ENCODE assay signal across 8 mouse cellular contexts in the genomic region with DNA sequence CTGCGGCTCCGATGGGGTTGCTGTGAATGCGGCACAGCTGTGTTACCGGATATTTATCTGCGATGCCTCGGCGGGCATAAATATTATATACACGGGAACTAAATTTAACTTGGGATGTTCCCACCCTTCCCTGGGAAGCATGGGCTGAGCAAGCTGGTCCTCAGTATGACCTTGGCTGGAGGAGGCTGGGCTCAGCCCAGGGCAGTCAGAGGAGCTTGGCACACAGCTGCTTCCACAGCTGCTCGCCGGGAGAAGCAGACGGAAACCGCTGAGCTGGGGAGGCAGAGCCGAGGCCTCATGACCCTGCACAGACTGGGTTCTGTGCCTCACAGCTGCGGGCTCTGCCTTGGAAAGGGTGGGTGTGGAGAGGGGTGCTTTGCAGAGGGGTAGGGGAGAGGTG. TPM values are rescaled to one million over a fixed set of nuclear protein-coding genes. Genes with fewer than 3 reads are reported as not detected.
A peak's percentile ranks its signal among the peaks of the same experiment; 100 is the strongest.
DNase-seq lines count a peak whose midpoint lies in the region; ATAC-seq lines count a peak whose summit lies in the region.

No protein-coding gene starts in this region.

- H3K9ac ChIP-seq in neural tube, embryonic 11.5 days (ENCODE audit: low read length), result no peak overlapping the region
- no peak overlapping the region for H3K9ac ChIP-seq in neural tube, embryonic 15.5 days (replicated peaks)
- H3K9ac ChIP-seq in intestine, embryonic 15.5 days, result no peak overlapping the region
- H3K9ac ChIP-seq in stomach, embryonic 15.5 days, result no peak overlapping the region

- no peak overlapping the region for H3K4me3 ChIP-seq in neural tube, embryonic 11.5 days (ENCODE audit: low read depth, low read length)
- no peak overlapping the region for H3K4me3 ChIP-seq in neural tube, embryonic 15.5 days (replicated peaks)
- no peak overlapping the region for H3K4me3 ChIP-seq in intestine, embryonic 15.5 days (replicated peaks)
- H3K4me3 ChIP-seq in stomach, embryonic 15.5 days (replicated peaks), result no peak overlapping the region

- H3K4me1 ChIP-seq in neural tube, embryonic 11.5 days (ENCODE audit: control insufficient read depth, insufficient read depth, low read length), result 0 out of 2 replicates have a peak, but pooled peaks cover 3% of the 10 kb centered on the region
- peaks cover 18% of the 10 kb centered on the region for H3K4me1 ChIP-seq in neural tube, embryonic 15.5 days
- peaks cover 15% of the 10 kb centered on the region; the same call in 1 of the 2 replicates for H3K4me1 ChIP-seq in intestine, embryonic 15.5 days (replicated peaks)
- peaks cover 6% of the 10 kb centered on the region; the same call in 1 of the 2 replicates for H3K4me1 ChIP-seq in stomach, embryonic 15.5 days

- H3K9me3 ChIP-seq in neural tube, embryonic 11.5 days (ENCODE audit: control insufficient read depth, low read length), result no peaks in the 10 kb centered on the region
- H3K9me3 ChIP-seq in neural tube, embryonic 15.5 days (replicated peaks), result no peaks in the 10 kb centered on the region
- H3K9me3 ChIP-seq in intestine, embryonic 15.5 days, result no peaks in the 10 kb centered on the region
- no peaks in the 10 kb centered on the region for H3K9me3 ChIP-seq in stomach, embryonic 15.5 days

- no peak for ATAC-seq in neural tube, embryonic 11.5 days (ENCODE audit: insufficient read depth, low FRiP score, low TSS enrichment)
- no peak; the same call in 1 of the 2 replicates for ATAC-seq in neural tube, embryonic 15.5 days (ENCODE audit: low FRiP score)
- peak; percentile 78 for ATAC-seq in intestine, embryonic 15.5 days
- ATAC-seq in stomach, embryonic 15.5 days (ENCODE audit: insufficient read depth, low FRiP score, low read depth), result no peak
- ATAC-seq in activated CD4-positive, CD25-positive, alpha-beta regulatory T cell, adult 4 months, result no peak

- 68% methylated on average over 14 of the region's 14 CpGs for WGBS in neural tube, embryonic 11.5 days
- 54% methylated on average over 14 of the region's 14 CpGs for WGBS in neural tube, embryonic 15.5 days
- WGBS in intestine, embryonic 15.5 days, result 38% methylated on average over 14 of the region's 14 CpGs
- WGBS in stomach, embryonic 15.5 days, result 37% methylated on average over 14 of the region's 14 CpGs

- DNase-seq in embryo, embryonic 11 days, result peak; percentile 23
- DNase-seq in embryo, embryonic 10 days (ENCODE audit: low spot score), result no peak
- DNase-seq in neural tube, embryonic 11.5 days (ENCODE audit: low spot score), result peak; percentile 21
- DNase-seq in retina, postnatal 1 day, result no peak

- no peak overlapping the region for H3K4me2 ChIP-seq in neural tube, embryonic 11.5 days (ENCODE audit: low read depth)
- no peak overlapping the region for H3K4me2 ChIP-seq in neural tube, embryonic 15.5 days
- H3K4me2 ChIP-seq in intestine, embryonic 15.5 days (replicated peaks), result 0 out of 2 replicates have a peak overlapping the region, but pooled peaks have one; percentile 2
- H3K4me2 ChIP-seq in stomach, embryonic 15.5 days, result 0 out of 2 replicates have a peak overlapping the region, but pooled peaks have one; percentile 2

- no peaks in the 10 kb centered on the region for H3K36me3 ChIP-seq in neural tube, embryonic 11.5 days (ENCODE audit: control insufficient read depth, insufficient read depth, low read length)
- no peaks in the 10 kb centered on the region for H3K36me3 ChIP-seq in neural tube, embryonic 15.5 days
- H3K36me3 ChIP-seq in intestine, embryonic 15.5 days, result no peaks in the 10 kb centered on the region
- no peaks in the 10 kb centered on the region for H3K36me3 ChIP-seq in stomach, embryonic 15.5 days

- no peak overlapping the region for H3K27ac ChIP-seq in neural tube, embryonic 11.5 days (ENCODE audit: low read depth, low read length)
- H3K27ac ChIP-seq in neural tube, embryonic 15.5 days (replicated peaks), result no peak overlapping the region
- H3K27ac ChIP-seq in intestine, embryonic 15.5 days, result peak overlapping the region; percentile 52; the same call in 1 of the 2 replicates
- H3K27ac ChIP-seq in stomach, embryonic 15.5 days, result no peak overlapping the region

- no peaks in the 10 kb centered on the region for H3K27me3 ChIP-seq in neural tube, embryonic 11.5 days (ENCODE audit: control insufficient read depth, insufficient read depth, low read length)
- H3K27me3 ChIP-seq in neural tube, embryonic 15.5 days (replicated peaks), result 0 out of 2 replicates have a peak, but pooled peaks cover 4% of the 10 kb centered on the region
- H3K27me3 ChIP-seq in intestine, embryonic 15.5 days (replicated peaks), result no peaks in the 10 kb centered on the region
- H3K27me3 ChIP-seq in stomach, embryonic 15.5 days (replicated peaks), result no peaks in the 10 kb centered on the region

RNA-seq across cellular contexts. Expression of a gene that starts 59.8 kb away (rescaled TPM):
- 60.3 and 65.0 TPM in 2 replicates for polyA plus RNA-seq in neural tube, embryonic 11.5 days (2014; fragmentation: Nextera tagmentation; extraction: Ambion mirVana)
- polyA plus RNA-seq in neural tube, embryonic 15.5 days (2015; fragmentation: Nextera tagmentation; extraction: Ambion mirVana), result 17.7 and 43.8 TPM in 2 replicates
- polyA plus RNA-seq in intestine, embryonic 15.5 days (2015; fragmentation: Nextera tagmentation; extraction: Ambion mirVana), result 29.5 and 37.8 TPM in 2 replicates
- polyA plus RNA-seq in stomach, embryonic 15.5 days (2015; fragmentation: Nextera tagmentation; extraction: Ambion mirVana), result 49.5 and 50.1 TPM in 2 replicates
- 1 to 10 TPM; 3.9 to 4.6 TPM for polyA plus RNA-seq in activated CD4-positive, CD25-positive, alpha-beta regulatory T cell, adult 4 months (2017; shearing (Covaris generic))

Comparison
In these comparisons a context has a peak if more than half of its experiments do, and no peak if none do; other contexts are left out.
1. DNase-seq: peak in embryo, embryonic 11 days (single experiment) and neural tube, embryonic 11.5 days (single experiment); none in embryo, embryonic 10 days (single experiment) and retina, postnatal 1 day (single experiment).
2. H3K4me2 ChIP-seq: peak in intestine, embryonic 15.5 days (single experiment) and stomach, embryonic 15.5 days (single experiment); none in neural tube, embryonic 11.5 days (single experiment) and neural tube, embryonic 15.5 days (single experiment).